Mouse (Mus musculus): ENCODE results near the gene Kcnj15.

- TF ChIP-seq POLR2A (IDR thresholded peaks at IDR 0.05; ENCODE audit: low read depth, low read length), result no peak
- TF ChIP-seq CTCF (IDR thresholded peaks at IDR 0.05; ENCODE audit: borderline replicate concordance, insufficient read depth, low read length), result no peak
These were observed 21.7 kb downstream of the Kcnj15 start for GRCm38 (mm10) chr16:95279015-95279414.
